Mouse (Mus musculus) cortical plate, adult 2 months (tissue): Measurements from ENCODE around the gene Ubn2. TPM values are rescaled to one million over a fixed set of nuclear protein-coding genes. Genes with fewer than 3 reads are reported as not detected.
"Not testable (repeated sequence)": the region's sequence is repeated elsewhere in the genome, so short reads cannot be mapped to it uniquely, and the experiment has no call there.

Experiments used
- H3K27ac ChIP-seq: fragments of 200-500 bp; 2 replicates; pipeline ENCODE4 v1.5.1; 2012; ENCODE audit warnings: low read length, control low read depth, inconsistent platforms; ENCODE audit not compliant: insufficient read depth
- H3K4me1 ChIP-seq: fragments of 200-500 bp; 2 replicates; pipeline ENCODE4 v1.6.1; 2011; ENCODE audit warnings: low read length; ENCODE audit not compliant: control insufficient read depth, insufficient read depth
- H3K4me3 ChIP-seq: fragments of 200-500 bp; 2 replicates; pipeline ENCODE4 v1.5.1; 2011; ENCODE audit warnings: mild to moderate bottlenecking, low read length, control low read depth; ENCODE audit not compliant: insufficient read depth
- CTCF ChIP-seq: fragments of 200-500 bp; IDR thresholded peaks from 2 replicates; pipeline ENCODE4 v1.5.1; 2011; ENCODE audit warnings: mild to moderate bottlenecking, control low read depth, low read length; ENCODE audit not compliant: insufficient read depth; ENCODE audit errors: extremely low read depth
- POLR2A ChIP-seq: fragments of 200-500 bp; IDR thresholded peaks from 2 replicates; pipeline ENCODE4 v1.6.1; 2011; ENCODE audit warnings: mild to moderate bottlenecking, low read length, control low read depth; ENCODE audit not compliant: insufficient read depth; ENCODE audit errors: extremely low read depth
- polyA plus RNA-seq: library from polyadenylated mRNA; depleted of rRNA; stranded (reverse); fragments of >200 nt; gene quantifications from 2 replicates; pipeline ENCODE4 v1.2.3, GENCODE M21; 2012; rRNA removed

The Ubn2 gene
- 21.9 TPM in 2 replicates for polyA plus RNA-seq

- Histone ChIP-seq H3K4me3 (peak within 1 kb of the TSS; percentile 58), H3K27ac (peak within 1 kb of the TSS; percentile 98), H3K4me1 (no peaks in the 10 kb centered on the region; the same call in 1 of the 2 replicates)
- TF ChIP-seq POLR2A: peak; percentile 74
- no peak for TF ChIP-seq CTCF
These were observed at the start of gene Ubn2 for GRCm38 (mm10) chr6:38433261-38434033. TSS of gene Ubn2 (plus strand) at chr6:38433950.

GRCm38 (mm10) chr6:38389671-38390070, 44.1 kb upstream of the Ubn2 start:
- no peak for TF ChIP-seq POLR2A
- TF ChIP-seq CTCF: peak; percentile 57; the same call in 1 of the 2 replicates
- Histone ChIP-seq H3K4me1 (no peaks in the 10 kb centered on the region; the same call in 1 of the 2 replicates), H3K27ac (no peak overlapping the region), H3K4me3 (no peak overlapping the region)

- H3K4me3 ChIP-seq: peak overlapping the region; percentile 58; the same call in 1 of the 2 replicates
- H3K27ac ChIP-seq, H3K4me1 ChIP-seq: not testable (repeated sequence)
These were observed 1.3 kb upstream of the Ubn2 start for GRCm38 (mm10) chr6:38432457-38432856.

GRCm38 (mm10) chr6:38434055-38435023, 589 bp downstream of the Ubn2 start:
- TF ChIP-seq POLR2A (no peak), CTCF (no peak)
- H3K4me3 ChIP-seq: peak overlapping the region; percentile 58
- no peaks in the 10 kb centered on the region; the same call in 1 of the 2 replicates for H3K4me1 ChIP-seq
- H3K27ac ChIP-seq: peak overlapping the region; percentile 98

GRCm38 (mm10) chr6:38443842-38444241, 10.1 kb downstream of the Ubn2 start:
- Histone ChIP-seq H3K27ac (no peak overlapping the region), H3K4me3 (no peak overlapping the region), H3K4me1 (no peaks in the 10 kb centered on the region)
- TF ChIP-seq POLR2A (no peak), CTCF (no peak)

GRCm38 (mm10) chr6:38448295-38448694, 14.5 kb downstream of the Ubn2 start:
- TF ChIP-seq POLR2A (no peak), CTCF (no peak)
- Histone ChIP-seq H3K4me1 (no peaks in the 10 kb centered on the region), H3K27ac (no peak overlapping the region), H3K4me3 (no peak overlapping the region)

- no peak overlapping the region for H3K4me3 ChIP-seq
- no peak for TF ChIP-seq CTCF
- TF ChIP-seq POLR2A: no peak
- H3K27ac ChIP-seq: no peak overlapping the region
- no peaks in the 10 kb centered on the region for H3K4me1 ChIP-seq
These were observed 19.3 kb downstream of the Ubn2 start for GRCm38 (mm10) chr6:38453049-38453448.

GRCm38 (mm10) chr6:38456425-38456824, 22.7 kb downstream of the Ubn2 start:
- not testable (repeated sequence) for H3K4me1 ChIP-seq, H3K27ac ChIP-seq, H3K4me3 ChIP-seq

GRCm38 (mm10) chr6:38458075-38458474, 24.3 kb downstream of the Ubn2 start:
- Histone ChIP-seq H3K4me3 (no peak overlapping the region), H3K27ac (no peak overlapping the region), H3K4me1 (no peaks in the 10 kb centered on the region)
- TF ChIP-seq POLR2A (no peak), CTCF (no peak)
